Mouse (Mus musculus) lung, adult 2 months (tissue): Measurements from ENCODE around the gene Maml2. TPM values are rescaled to one million over a fixed set of nuclear protein-coding genes. Genes with fewer than 3 reads are reported as not detected.

ENCODE experiments used
- DNase-seq: peaks from one replicate; pipeline ENCODE4 v3.0.0; 2022
- H3K4me1 ChIP-seq: fragments of 200-500 bp; 2 replicates; pipeline ENCODE4 v1.6.1; 2011; ENCODE audit warnings: low read length; ENCODE audit not compliant: control insufficient read depth, insufficient read depth
- H3K4me3 ChIP-seq: fragments of 200-500 bp; replicated peaks from 2 replicates; pipeline ENCODE3; 2011; ENCODE audit warnings: low read depth, mild to moderate bottlenecking, control low read depth, low read length; ENCODE audit errors: extremely low read depth
- CTCF ChIP-seq: fragments of 200-500 bp; IDR thresholded peaks from 2 replicates; pipeline ENCODE4 v1.5.1; 2011; ENCODE audit warnings: mild to moderate bottlenecking, low read length, control low read depth; ENCODE audit not compliant: insufficient read depth
- POLR2A ChIP-seq: fragments of 200-500 bp; IDR thresholded peaks from 2 replicates; pipeline ENCODE4 v1.6.1; 2011; ENCODE audit warnings: low read depth, mild to moderate bottlenecking, control low read depth, low read length, borderline replicate concordance; ENCODE audit errors: extremely low read depth
- WGBS: fragments of 180-500 bp; shearing (Covaris S2); methylation state at CpG from one replicate; pipeline ENCODE4 v1.1.7; 2018; 5-methylcytosine and 5-hydroxymethylcytosine counted together
- polyA plus RNA-seq: library from polyadenylated mRNA; depleted of rRNA; stranded (reverse); fragments of >200 nt; gene quantifications from 2 replicates; pipeline ENCODE4 v1.2.3, GENCODE M21; 2012; rRNA removed

Maml2 gene
- 16.7 and 17.1 TPM in 2 replicates for polyA plus RNA-seq

- DNase-seq: peak; percentile 72
- Histone ChIP-seq H3K4me1 (peaks cover 20% of the 10 kb centered on the region), H3K4me3 (peak within 1 kb of the TSS; percentile 90)
- WGBS: 2% methylated on average over 23 of the region's 23 CpGs
- 0 out of 2 replicates have a peak, but pooled peaks have one; percentile 5 for TF ChIP-seq CTCF
- TF ChIP-seq POLR2A: peak; percentile 41; the same call in 1 of the 2 replicates
Measured at GRCm38 (mm10) chr9:13297668-13298512, at the start of gene Maml2. Gene Maml2 (plus strand): TSS chr9:13297957.

GRCm38 (mm10) chr9:13248104-13248503 is 49.7 kb upstream of the Maml2 start:
- peaks cover 13% of the 10 kb centered on the region for H3K4me1 ChIP-seq
- H3K4me3 ChIP-seq: no peak overlapping the region
- TF ChIP-seq POLR2A (no peak), CTCF (no peak)
- 87% methylated on average over 4 of the region's 4 CpGs for WGBS
- no peak for DNase-seq

DNA sequence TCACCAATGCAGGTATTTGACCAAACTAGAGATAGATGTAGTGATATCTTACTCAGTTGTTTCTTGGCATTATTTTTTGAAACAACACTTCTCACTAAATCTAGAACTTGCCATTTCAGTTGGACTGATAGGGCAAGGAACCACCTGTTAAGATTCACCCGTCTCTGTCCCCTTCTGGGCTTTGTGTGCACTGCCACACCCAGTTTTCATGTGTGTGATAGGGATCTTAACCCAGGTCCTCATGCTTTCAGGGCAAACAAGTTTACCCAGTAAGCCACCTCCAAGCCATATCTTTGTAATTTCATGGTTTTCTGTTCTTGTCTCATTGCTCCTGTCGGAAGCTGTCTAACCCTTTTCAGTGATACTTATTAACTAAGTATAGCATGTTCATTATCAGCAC is 46.5 kb upstream of the Maml2 start:
- Histone ChIP-seq H3K4me3 (no peak overlapping the region), H3K4me1 (0 out of 2 replicates have a peak, but pooled peaks cover 3% of the 10 kb centered on the region)
- TF ChIP-seq CTCF (no peak), POLR2A (no peak)
- 72% methylated on average over 2 of the region's 2 CpGs for WGBS
- no peak for DNase-seq

- WGBS: 89% methylated on average over 1 of the region's 1 CpGs
- Histone ChIP-seq H3K4me1 (no peaks in the 10 kb centered on the region), H3K4me3 (no peak overlapping the region)
- DNase-seq: no peak
- no peak for TF ChIP-seq CTCF
- TF ChIP-seq POLR2A: no peak
Measured at GRCm38 (mm10) chr9:13256726-13257125, 41.0 kb upstream of the Maml2 start.

GRCm38 (mm10) chr9:13258173-13258572 is 39.6 kb upstream of the Maml2 start:
- TF ChIP-seq CTCF (no peak), POLR2A (no peak)
- no peak for DNase-seq
- WGBS: 90% methylated on average over 2 of the region's 2 CpGs
- no peaks in the 10 kb centered on the region for H3K4me1 ChIP-seq
- no peak overlapping the region for H3K4me3 ChIP-seq

DNA sequence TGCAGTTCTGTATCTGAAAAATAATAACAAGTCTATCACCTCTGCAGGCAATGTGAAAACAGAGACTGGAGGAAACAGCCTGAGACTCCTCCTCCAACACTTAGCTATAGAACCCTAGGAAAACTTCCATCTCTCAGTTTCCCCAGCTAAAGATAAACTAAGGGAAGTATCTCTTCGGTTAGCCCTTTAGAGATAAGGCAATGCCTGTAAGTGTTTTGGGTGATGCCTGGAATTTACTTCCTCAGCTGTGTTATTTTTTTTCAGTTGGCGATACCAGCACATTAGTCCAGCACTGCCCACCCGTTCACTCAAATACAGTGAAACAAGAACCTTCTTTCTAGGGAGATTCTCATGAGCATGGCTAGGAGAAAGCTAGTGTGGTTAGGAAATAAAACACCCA is 36.8 kb upstream of the Maml2 start:
- no peaks in the 10 kb centered on the region for H3K4me1 ChIP-seq
- no peak overlapping the region for H3K4me3 ChIP-seq
- 70% methylated on average over 3 of the region's 3 CpGs for WGBS
- no peak for DNase-seq
- no peak for TF ChIP-seq CTCF

DNA sequence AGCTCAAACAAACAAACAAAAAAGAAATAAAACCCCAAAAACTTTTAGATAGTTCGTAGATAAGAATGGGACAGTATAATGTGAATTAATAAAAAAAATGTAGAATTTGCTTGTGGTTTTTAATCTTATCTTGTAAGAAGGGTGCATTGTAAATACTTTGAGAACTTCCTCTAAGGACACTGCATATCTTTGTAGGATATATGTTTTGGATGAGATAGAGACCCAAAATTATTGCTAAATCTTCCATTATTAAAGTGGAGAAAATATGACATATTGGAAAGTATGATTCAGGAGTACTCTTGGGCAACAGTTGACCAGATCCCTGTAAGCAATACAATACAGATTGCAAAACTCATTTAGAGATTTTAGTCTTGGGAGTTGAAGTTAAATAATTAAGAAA is 24.5 kb upstream of the Maml2 start:
- DNase-seq: no peak
- TF ChIP-seq POLR2A: no peak
- WGBS: 89% methylated on average over 1 of the region's 1 CpGs
- no peak overlapping the region for H3K4me3 ChIP-seq
- no peaks in the 10 kb centered on the region for H3K4me1 ChIP-seq

- TF ChIP-seq POLR2A: no peak
- TF ChIP-seq CTCF: no peak
- Histone ChIP-seq H3K4me3 (no peak overlapping the region), H3K4me1 (no peaks in the 10 kb centered on the region)
- no peak for DNase-seq
- 74% methylated on average over 2 of the region's 2 CpGs for whole genome bisulfite sequencing
Measured at GRCm38 (mm10) chr9:13287482-13287881, 10.3 kb upstream of the Maml2 start.

DNA sequence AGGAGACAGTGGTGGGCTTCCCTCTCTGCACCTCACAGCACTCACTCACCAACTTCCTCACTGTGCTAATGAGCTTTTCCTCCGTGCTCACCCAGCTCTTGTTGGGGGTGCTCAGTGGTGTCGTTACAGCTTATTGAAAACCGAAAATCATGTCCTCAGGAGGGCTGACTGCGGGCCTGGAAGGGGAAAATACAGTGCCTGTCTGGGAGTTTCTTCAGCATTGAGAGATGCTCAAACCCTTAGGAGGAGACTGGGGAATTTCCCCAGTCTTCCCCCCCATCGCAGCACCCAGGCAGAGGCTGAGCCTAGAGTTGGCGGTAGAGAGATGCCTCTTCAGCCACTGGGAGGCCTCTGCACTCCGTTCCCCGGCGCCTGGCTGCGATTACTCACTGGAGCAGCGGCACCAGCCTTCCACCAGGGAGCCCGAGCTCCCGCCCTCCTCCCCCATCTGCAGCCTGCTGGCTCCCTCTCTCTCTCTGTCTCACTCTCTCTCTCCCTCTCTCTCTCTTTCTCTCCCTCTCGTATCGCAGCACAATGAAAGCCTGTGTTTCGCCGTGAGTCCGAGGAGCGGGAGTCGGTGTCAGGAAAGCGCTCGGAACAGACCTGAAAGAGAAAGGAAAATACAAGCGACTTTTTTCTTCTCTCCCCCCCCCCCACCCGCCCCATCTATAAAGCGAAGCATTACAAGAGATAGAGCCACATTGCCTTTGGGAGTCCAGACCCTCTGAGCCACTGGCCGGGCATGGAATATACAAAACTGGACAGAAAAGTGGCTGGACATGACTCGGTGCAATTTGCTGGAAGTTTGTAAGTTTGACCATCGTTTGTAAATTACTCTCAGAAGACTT is 1.3 kb upstream of the Maml2 start:
- Histone ChIP-seq H3K4me3 (peak overlapping the region; percentile 90), H3K4me1 (peaks cover 9% of the 10 kb centered on the region)
- TF ChIP-seq POLR2A: peak; percentile 39; the same call in 1 of the 2 replicates
- peak; percentile 61 for TF ChIP-seq CTCF
- DNase-seq: peak; percentile 83
- under 1% methylated on average over 28 of the region's 28 CpGs for WGBS
